Mouse (Mus musculus) G1E (cell line): ENCODE results near the gene Siglec1.

Source experiments
- CTCF ChIP-seq: IDR thresholded peaks from 2 replicates; pipeline ENCODE4 v1.5.1; 2012; ENCODE audit warnings: low read depth, low read length, inconsistent platforms, mixed read lengths
- TAL1 ChIP-seq: conservative IDR thresholded peaks from 2 replicates; pipeline ENCODE4 v1.6.1; 2012; ENCODE audit warnings: low read depth, low read length, inconsistent platforms, mixed read lengths

DNA sequence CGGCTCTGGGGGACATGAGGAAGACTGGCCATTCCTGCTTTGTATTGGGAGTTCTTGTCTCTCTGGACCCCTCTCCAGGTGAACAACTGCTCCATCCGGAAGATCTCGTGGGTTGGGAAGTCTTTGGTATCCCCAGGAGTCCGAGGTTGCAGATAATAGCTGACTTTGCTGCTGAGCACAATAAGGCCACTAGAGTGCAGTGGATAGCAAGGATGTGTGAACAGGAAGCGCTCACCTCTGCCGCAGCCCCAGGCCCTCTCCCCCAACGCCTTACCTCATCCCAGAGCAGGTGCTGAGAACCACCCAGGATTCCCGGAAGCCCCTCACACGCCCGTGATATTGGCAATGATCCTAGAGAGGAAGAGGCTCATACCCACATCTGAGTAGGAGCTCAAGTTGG is 30.4 kb downstream of the Siglec1 start:
- TF ChIP-seq CTCF (no peak), TAL1 (no peak)
